Mouse (Mus musculus): Measurements from ENCODE around the gene Olfr654. TPM values are rescaled to one million over a fixed set of nuclear protein-coding genes. Genes with fewer than 3 reads are reported as not detected.

The Olfr654 gene
- not detected in 2 replicates for polyA plus RNA-seq (2016; fragmentation: Nextera tagmentation; extraction: Ambion mirVana)

DNA sequence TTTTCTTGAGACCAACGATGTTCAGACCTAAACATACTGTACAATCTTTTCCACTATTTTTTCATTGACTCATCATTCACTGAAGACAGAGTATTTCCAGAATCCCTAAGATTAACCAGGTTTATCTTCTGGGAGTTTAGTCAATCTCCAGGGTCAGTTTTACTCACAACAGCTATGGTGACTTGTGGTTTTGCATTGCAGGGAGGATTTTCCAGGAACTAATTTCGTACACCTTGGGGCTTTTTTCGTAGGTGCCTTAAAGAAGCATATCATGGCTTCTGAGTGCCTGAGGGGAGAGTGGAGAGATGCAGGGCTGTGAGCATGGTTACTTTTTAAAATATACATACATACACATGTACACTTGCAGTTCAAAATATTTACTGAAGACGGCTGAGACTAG lies at the start of gene Olfr654:
Gene Olfr654, plus strand, starts transcription at position 301 of the 400 bp plus-strand sequence.
- H3K4me3 ChIP-seq, result no peak within 1 kb of the TSS
- no peak within 1 kb of the TSS for H3K9ac ChIP-seq
- no peak within 1 kb of the TSS for H3K4me2 ChIP-seq (replicated peaks)
- ATAC-seq (ENCODE audit: low FRiP score), result no peak
- H3K36me3 ChIP-seq, result no peaks in the 10 kb centered on the region
- H3K27ac ChIP-seq, result no peak within 1 kb of the TSS
- 89% methylated on average over 4 of the region's 4 CpGs for WGBS
- H3K4me1 ChIP-seq, result no peaks in the 10 kb centered on the region
- no peaks in the 10 kb centered on the region for H3K9me3 ChIP-seq (replicated peaks)
- H3K27me3 ChIP-seq, result no peaks in the 10 kb centered on the region

DNA sequence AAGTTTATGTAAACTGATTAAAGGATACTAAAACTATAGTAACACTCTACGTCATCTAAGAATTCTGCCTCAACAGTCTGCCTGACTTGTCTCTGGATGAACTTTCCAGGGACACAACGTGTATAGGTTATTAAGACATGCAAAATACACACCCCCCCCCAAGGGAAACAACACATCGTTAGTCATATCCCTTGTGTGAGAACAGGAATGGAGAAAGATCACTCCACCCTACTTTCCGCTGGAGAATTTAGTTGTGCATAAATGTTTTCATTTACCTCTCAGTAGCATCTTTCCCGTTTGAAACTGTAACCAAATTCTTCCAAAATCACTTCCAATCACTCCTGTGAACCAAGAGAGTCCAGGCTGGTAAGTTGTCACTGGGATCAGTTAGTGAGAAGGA lies 37.0 kb upstream of the Olfr654 start, which contains the start of gene Olfr651:
Gene Olfr651, plus strand, starts transcription at position 301 of the 400 bp plus-strand sequence.
- Histone ChIP-seq H3K9ac (no peak within 1 kb of the TSS), H3K27me3 (no peaks in the 10 kb centered on the region), H3K9me3 (replicated peaks) (no peaks in the 10 kb centered on the region), H3K4me2 (replicated peaks) (no peak within 1 kb of the TSS), H3K36me3 (no peaks in the 10 kb centered on the region), H3K4me1 (no peaks in the 10 kb centered on the region), H3K4me3 (no peak within 1 kb of the TSS), H3K27ac (no peak within 1 kb of the TSS)
- WGBS, result 81% methylated on average over 5 of the region's 5 CpGs
- no peak for ATAC-seq (ENCODE audit: low FRiP score)

- no peak overlapping the region for H3K27ac ChIP-seq
- no peaks in the 10 kb centered on the region for H3K9me3 ChIP-seq (replicated peaks)
- H3K27me3 ChIP-seq, result no peaks in the 10 kb centered on the region
- H3K4me2 ChIP-seq (replicated peaks), result no peak overlapping the region
- no peak overlapping the region for H3K4me3 ChIP-seq
- no peaks in the 10 kb centered on the region for H3K4me1 ChIP-seq
- no peaks in the 10 kb centered on the region for H3K36me3 ChIP-seq
- no peak overlapping the region for H3K9ac ChIP-seq
- WGBS, result 70% methylated on average over 1 of the region's 1 CpGs
- no peak for ATAC-seq (ENCODE audit: low FRiP score)
Measured at GRCm38 (mm10) chr7:104552700-104553099, 34.1 kb upstream of the Olfr654 start.

DNA sequence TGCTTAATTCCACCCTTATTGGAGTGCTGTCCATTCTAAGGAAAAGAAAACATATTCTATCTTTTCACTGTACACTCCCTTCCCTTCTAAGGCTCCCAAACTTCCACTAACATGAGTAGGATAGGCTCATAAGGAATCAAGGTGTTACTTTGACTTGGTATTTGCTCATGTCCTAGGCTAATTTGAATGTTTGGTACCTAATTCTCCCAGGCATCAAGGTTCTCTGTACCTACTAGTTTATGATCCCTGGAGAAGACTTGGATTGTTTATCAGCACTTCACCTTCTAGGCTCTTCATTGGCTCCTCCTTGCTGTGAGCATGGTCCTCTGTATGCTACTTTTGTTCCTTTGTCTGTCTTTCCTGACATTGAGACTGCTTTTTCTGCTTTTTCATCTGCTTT lies 26.2 kb upstream of the Olfr654 start, which contains the start of gene Olfr652:
Gene Olfr652, plus strand, starts transcription at position 301 of the 400 bp plus-strand sequence.
- Histone ChIP-seq H3K4me2 (replicated peaks) (no peak within 1 kb of the TSS), H3K4me3 (no peak within 1 kb of the TSS), H3K9ac (no peak within 1 kb of the TSS), H3K36me3 (no peaks in the 10 kb centered on the region), H3K27ac (no peak within 1 kb of the TSS), H3K9me3 (replicated peaks) (no peaks in the 10 kb centered on the region), H3K27me3 (no peaks in the 10 kb centered on the region), H3K4me1 (no peaks in the 10 kb centered on the region)
- ATAC-seq (ENCODE audit: low FRiP score), result no peak

- Histone ChIP-seq H3K36me3 (no peaks in the 10 kb centered on the region), H3K4me2 (replicated peaks) (no peak within 1 kb of the TSS), H3K27me3 (no peaks in the 10 kb centered on the region), H3K27ac (no peak within 1 kb of the TSS), H3K4me1 (no peaks in the 10 kb centered on the region), H3K9ac (no peak within 1 kb of the TSS), H3K4me3 (no peak within 1 kb of the TSS), H3K9me3 (replicated peaks) (no peaks in the 10 kb centered on the region)
- WGBS, result 73% methylated on average over 2 of the region's 2 CpGs
- ATAC-seq (ENCODE audit: low FRiP score), result no peak
Measured at GRCm38 (mm10) chr7:104577014-104577413, 9.8 kb upstream of the Olfr654 start, which contains the start of gene Olfr653. Gene Olfr653 (plus strand): TSS chr7:104577314.

DNA sequence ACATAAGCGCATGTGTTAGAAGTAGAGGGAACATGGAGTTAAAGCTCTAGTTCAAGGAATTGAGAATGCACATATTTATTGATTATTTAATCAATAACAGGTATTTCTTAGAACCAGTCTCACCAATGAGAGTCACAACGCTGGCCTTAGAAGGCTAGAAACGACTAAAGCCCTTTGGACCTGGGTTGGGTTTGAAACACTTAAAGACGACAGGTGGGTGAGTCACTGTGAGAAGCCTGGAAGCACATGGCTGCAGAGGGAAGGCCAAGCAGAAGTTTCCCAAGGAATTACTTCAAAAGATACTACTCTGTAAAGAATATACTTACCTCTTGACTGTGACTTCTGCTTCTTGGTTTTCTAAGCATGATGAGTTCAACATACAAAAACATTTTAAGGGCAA lies 6.0 kb upstream of the Olfr654 start:
- Histone ChIP-seq H3K27ac (no peak overlapping the region), H3K9ac (no peak overlapping the region), H3K36me3 (no peaks in the 10 kb centered on the region), H3K4me1 (no peaks in the 10 kb centered on the region), H3K27me3 (no peaks in the 10 kb centered on the region), H3K9me3 (replicated peaks) (no peaks in the 10 kb centered on the region), H3K4me3 (no peak overlapping the region), H3K4me2 (replicated peaks) (no peak overlapping the region)
- no peak for ATAC-seq (ENCODE audit: low FRiP score)
- WGBS, result 88% methylated on average over 4 of the region's 4 CpGs

GRCm38 (mm10) chr7:104581429-104581828 lies 5.4 kb upstream of the Olfr654 start:
- Histone ChIP-seq H3K4me1 (no peaks in the 10 kb centered on the region), H3K9ac (no peak overlapping the region), H3K36me3 (no peaks in the 10 kb centered on the region), H3K4me3 (no peak overlapping the region), H3K27me3 (no peaks in the 10 kb centered on the region), H3K4me2 (replicated peaks) (no peak overlapping the region), H3K27ac (no peak overlapping the region), H3K9me3 (replicated peaks) (no peaks in the 10 kb centered on the region)
- no peak for ATAC-seq (ENCODE audit: low FRiP score)
- WGBS, result 87% methylated on average over 4 of the region's 4 CpGs

GRCm38 (mm10) chr7:104588274-104588673 lies 1.4 kb downstream of the Olfr654 start:
- no peak for ATAC-seq (ENCODE audit: low FRiP score)
- 87% methylated on average over 5 of the region's 5 CpGs for WGBS
- Histone ChIP-seq H3K27ac (no peak overlapping the region), H3K36me3 (no peaks in the 10 kb centered on the region), H3K4me3 (no peak overlapping the region), H3K4me1 (no peaks in the 10 kb centered on the region), H3K27me3 (no peaks in the 10 kb centered on the region), H3K4me2 (replicated peaks) (no peak overlapping the region), H3K9ac (no peak overlapping the region), H3K9me3 (replicated peaks) (no peaks in the 10 kb centered on the region)

- ATAC-seq (ENCODE audit: low FRiP score), result no peak
- 85% methylated on average over 2 of the region's 2 CpGs for WGBS
- Histone ChIP-seq H3K9me3 (replicated peaks) (no peaks in the 10 kb centered on the region), H3K4me3 (no peak within 1 kb of the TSS), H3K27me3 (no peaks in the 10 kb centered on the region), H3K36me3 (no peaks in the 10 kb centered on the region), H3K27ac (no peak within 1 kb of the TSS), H3K4me1 (no peaks in the 10 kb centered on the region), H3K4me2 (replicated peaks) (no peak within 1 kb of the TSS), H3K9ac (no peak within 1 kb of the TSS)
Measured at GRCm38 (mm10) chr7:104601679-104602078, 14.9 kb downstream of the Olfr654 start, which contains the start of gene Olfr655. Gene Olfr655 (minus strand): TSS chr7:104601779.

DNA sequence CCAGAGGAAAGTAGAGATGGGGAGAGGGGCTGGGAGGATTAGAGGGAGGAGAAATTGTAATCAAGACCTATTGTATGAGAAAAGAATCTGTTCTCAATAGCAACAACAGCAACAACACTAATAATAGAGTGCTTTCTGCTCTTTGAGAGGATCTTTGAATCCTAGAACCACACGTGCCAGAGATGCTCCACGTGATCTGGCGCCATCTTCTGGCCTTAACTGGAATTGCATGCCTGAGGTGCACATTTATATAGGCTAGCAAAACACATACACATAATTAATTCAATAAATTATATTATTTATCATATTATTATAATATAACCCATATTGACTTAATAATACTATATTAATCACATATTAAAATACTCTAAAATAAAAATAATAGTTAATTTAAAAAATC lies 16.3 kb downstream of the Olfr654 start:
- Histone ChIP-seq H3K9me3 (replicated peaks) (no peaks in the 10 kb centered on the region), H3K9ac (no peak overlapping the region)

GRCm38 (mm10) chr7:104604727-104605126 lies 17.9 kb downstream of the Olfr654 start:
- Histone ChIP-seq H3K9ac (no peak overlapping the region), H3K9me3 (replicated peaks) (no peaks in the 10 kb centered on the region), H3K36me3 (no peaks in the 10 kb centered on the region), H3K4me3 (no peak overlapping the region), H3K27me3 (no peaks in the 10 kb centered on the region), H3K4me1 (no peaks in the 10 kb centered on the region), H3K27ac (no peak overlapping the region), H3K4me2 (replicated peaks) (no peak overlapping the region)
- no peak for ATAC-seq (ENCODE audit: low FRiP score)

More for the DNA sequence above, 16.3 kb downstream of the Olfr654 start:
- ATAC-seq (ENCODE audit: low FRiP score), result no peak
- H3K4me3 ChIP-seq, result no peak overlapping the region
- H3K4me2 ChIP-seq (replicated peaks), result no peak overlapping the region
- no peaks in the 10 kb centered on the region for H3K27me3 ChIP-seq
- H3K27ac ChIP-seq, result no peak overlapping the region
- H3K36me3 ChIP-seq, result no peaks in the 10 kb centered on the region
- WGBS, result 9% methylated on average over 3 of the region's 3 CpGs
- no peaks in the 10 kb centered on the region for H3K4me1 ChIP-seq

DNA sequence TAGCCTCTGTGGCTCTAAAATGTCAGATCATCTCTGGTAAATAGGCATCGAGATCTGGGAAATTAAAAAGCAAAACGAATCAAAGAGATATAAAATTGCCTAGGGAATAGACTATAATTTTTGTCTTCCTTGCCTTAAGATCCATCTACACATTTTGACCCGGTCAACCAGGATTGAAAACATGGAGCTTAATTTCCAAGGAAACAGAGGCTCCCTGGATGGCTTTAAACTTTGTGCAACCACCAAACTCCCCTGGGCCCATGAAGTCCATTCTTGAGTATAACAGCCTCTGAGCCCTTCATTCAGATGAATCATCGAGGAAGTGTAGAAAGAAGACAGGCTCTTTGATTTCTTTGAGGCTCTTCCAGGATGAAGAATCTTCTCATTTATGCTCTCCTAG lies 26.8 kb downstream of the Olfr654 start, which contains the start of gene Olfr656:
Gene Olfr656, plus strand, starts transcription at position 301 of the 400 bp plus-strand sequence.
- H3K36me3 ChIP-seq, result no peaks in the 10 kb centered on the region
- H3K4me2 ChIP-seq (replicated peaks), result no peak within 1 kb of the TSS
- H3K4me3 ChIP-seq, result no peak within 1 kb of the TSS
- no peak within 1 kb of the TSS for H3K27ac ChIP-seq
- no peak for ATAC-seq (ENCODE audit: low FRiP score)
- H3K4me1 ChIP-seq, result no peaks in the 10 kb centered on the region
- no peaks in the 10 kb centered on the region for H3K9me3 ChIP-seq (replicated peaks)
- WGBS, result 86% methylated on average over 4 of the region's 4 CpGs
- no peak within 1 kb of the TSS for H3K9ac ChIP-seq
- H3K27me3 ChIP-seq, result no peaks in the 10 kb centered on the region

DNA sequence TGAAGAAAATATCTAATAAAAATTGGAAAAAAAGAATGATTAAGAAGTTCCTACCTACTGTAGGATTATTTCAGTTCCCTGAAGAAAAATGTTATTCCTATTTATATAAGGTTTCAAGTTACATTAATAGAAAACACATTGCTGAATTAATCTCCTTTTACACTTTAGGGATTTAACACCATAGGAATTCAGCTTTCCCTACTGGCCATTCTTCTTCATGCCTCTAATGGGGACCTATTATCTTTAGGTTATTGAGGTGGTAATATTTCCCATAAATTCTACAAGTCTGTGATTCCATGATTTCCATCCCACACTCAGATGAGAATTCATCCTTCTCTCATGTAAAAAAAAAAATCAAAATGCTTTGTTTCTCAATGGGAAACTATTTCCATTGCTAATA lies 37.7 kb downstream of the Olfr654 start, which contains the start of gene Olfr657:
Gene Olfr657, plus strand, starts transcription at position 301 of the 400 bp plus-strand sequence.
- Histone ChIP-seq H3K27me3 (no peaks in the 10 kb centered on the region), H3K4me3 (no peak within 1 kb of the TSS), H3K4me1 (no peaks in the 10 kb centered on the region), H3K4me2 (replicated peaks) (no peak within 1 kb of the TSS), H3K27ac (no peak within 1 kb of the TSS), H3K9ac (no peak within 1 kb of the TSS), H3K36me3 (no peaks in the 10 kb centered on the region), H3K9me3 (replicated peaks) (no peaks in the 10 kb centered on the region)
- ATAC-seq (ENCODE audit: low FRiP score), result no peak
